Mouse (Mus musculus): ENCODE data around the gene Snx21. TPM values are rescaled to one million over a fixed set of nuclear protein-coding genes. Genes with fewer than 3 reads are reported as not detected.
A peak's percentile ranks its signal among the peaks of the same experiment; 100 is the strongest.

Snx21 gene
- polyA plus RNA-seq, 1 experiment, result 52.0 TPM

- TF ChIP-seq CTCF (IDR thresholded peaks at IDR 0.05; ENCODE audit: insufficient read depth, low read length), result no peak
- no peak for TF ChIP-seq POLR2A (IDR thresholded peaks at IDR 0.05; ENCODE audit: borderline replicate concordance, extremely low read depth, low read depth, low read length)
- H3K4me3 ChIP-seq (replicated peaks; ENCODE audit: extremely low read depth, low read depth, low read length), result no peak overlapping the region
- H3K4me1 ChIP-seq (ENCODE audit: control insufficient read depth, insufficient read depth, low read length), result peaks cover 9% of the 10 kb centered on the region
- 86% methylated on average over 10 of the region's 10 CpGs for WGBS
- DNase-seq, result no peak
Observed at GRCm38 (mm10) chr2:164831029-164831428, 45.4 kb downstream of the Snx21 start.

- DNase-seq, result no peak
- no peak for TF ChIP-seq CTCF (IDR thresholded peaks at IDR 0.05; ENCODE audit: insufficient read depth, low read length)
- TF ChIP-seq POLR2A (IDR thresholded peaks at IDR 0.05; ENCODE audit: borderline replicate concordance, extremely low read depth, low read depth, low read length), result no peak; the same call in 1 of the 2 replicates
- peak overlapping the region; percentile 75 for H3K4me3 ChIP-seq (replicated peaks; ENCODE audit: extremely low read depth, low read depth, low read length)
- WGBS, result 56% methylated on average over 16 of the region's 16 CpGs
- peaks cover 9% of the 10 kb centered on the region for H3K4me1 ChIP-seq (ENCODE audit: control insufficient read depth, insufficient read depth, low read length)
Observed at GRCm38 (mm10) chr2:164832032-164832747, 46.6 kb downstream of the Snx21 start.

GRCm38 (mm10) chr2:164832748-164833301 is 47.2 kb downstream of the Snx21 start, which contains the start of gene Ctsa:
Gene Ctsa (plus strand): TSS chr2:164832873.
- Histone ChIP-seq H3K4me3 (replicated peaks; ENCODE audit: extremely low read depth, low read depth, low read length) (peak within 1 kb of the TSS; percentile 75), H3K4me1 (ENCODE audit: control insufficient read depth, insufficient read depth, low read length) (peaks cover 9% of the 10 kb centered on the region)
- 1% methylated on average over 35 of the region's 35 CpGs for WGBS
- TF ChIP-seq CTCF (IDR thresholded peaks at IDR 0.05; ENCODE audit: insufficient read depth, low read length) (peak; percentile 53), POLR2A (IDR thresholded peaks at IDR 0.05; ENCODE audit: borderline replicate concordance, extremely low read depth, low read depth, low read length) (0 out of 2 replicates have a peak, but pooled peaks have one; percentile 5)
- peak; percentile 75 for DNase-seq

GRCm38 (mm10) chr2:164833314-164833959 is 47.8 kb downstream of the Snx21 start, which contains the start of gene Neurl2:
Gene Neurl2 (minus strand): TSS chr2:164833456.
- Histone ChIP-seq H3K4me1 (ENCODE audit: control insufficient read depth, insufficient read depth, low read length) (peaks cover 9% of the 10 kb centered on the region), H3K4me3 (replicated peaks; ENCODE audit: extremely low read depth, low read depth, low read length) (peak within 1 kb of the TSS; percentile 75)
- DNase-seq, result peak; percentile 91
- TF ChIP-seq POLR2A (IDR thresholded peaks at IDR 0.05; ENCODE audit: borderline replicate concordance, extremely low read depth, low read depth, low read length), result peak; percentile 83; the same call in 1 of the 2 replicates
- no peak for TF ChIP-seq CTCF (IDR thresholded peaks at IDR 0.05; ENCODE audit: insufficient read depth, low read length)
- under 1% methylated on average over 31 of the region's 31 CpGs for whole genome bisulfite sequencing

GRCm38 (mm10) chr2:164834531-164834930 is 48.9 kb downstream of the Snx21 start:
- H3K4me3 ChIP-seq (replicated peaks; ENCODE audit: extremely low read depth, low read depth, low read length), result peak overlapping the region; percentile 75
- WGBS, result 25% methylated on average over 8 of the region's 8 CpGs
- no peak for DNase-seq
- no peak for TF ChIP-seq CTCF (IDR thresholded peaks at IDR 0.05; ENCODE audit: insufficient read depth, low read length)
- 0 out of 2 replicates have a peak, but pooled peaks have one; percentile 5 for TF ChIP-seq POLR2A (IDR thresholded peaks at IDR 0.05; ENCODE audit: borderline replicate concordance, extremely low read depth, low read depth, low read length)
- H3K4me1 ChIP-seq (ENCODE audit: control insufficient read depth, insufficient read depth, low read length), result peaks cover 9% of the 10 kb centered on the region

- DNase-seq, result no peak
- H3K4me3 ChIP-seq (replicated peaks; ENCODE audit: extremely low read depth, low read depth, low read length), result no peak overlapping the region
- H3K4me1 ChIP-seq (ENCODE audit: control insufficient read depth, insufficient read depth, low read length), result peaks cover 9% of the 10 kb centered on the region
- peak; percentile 17; the same call in 1 of the 2 replicates for TF ChIP-seq POLR2A (IDR thresholded peaks at IDR 0.05; ENCODE audit: borderline replicate concordance, extremely low read depth, low read depth, low read length)
- no peak for TF ChIP-seq CTCF (IDR thresholded peaks at IDR 0.05; ENCODE audit: insufficient read depth, low read length)
- 73% methylated on average over 4 of the region's 4 CpGs for WGBS
Observed at GRCm38 (mm10) chr2:164835164-164835563, 49.5 kb downstream of the Snx21 start.

Other genes starting within 250 kb of the Snx21 start
- gene Wfdc2, start 223.4 kb upstream of the Snx21 start, polyA plus RNA-seq (2012; rRNA removed), result 1,286 and 1,630 TPM in 2 replicates
- not detected in 2 replicates for gene Spint3, start 212.4 kb upstream of the Snx21 start, polyA plus RNA-seq (2012; rRNA removed)
- gene Wfdc6a, start 200.4 kb upstream of the Snx21 start, polyA plus RNA-seq (2012; rRNA removed), result 2.3 and 2.4 TPM in 2 replicates
- gene Eppin, start 192.2 kb upstream of the Snx21 start, polyA plus RNA-seq (2012; rRNA removed), result 0.27 and 0.65 TPM in 2 replicates
- 1.3 and 1.9 TPM in 2 replicates for gene Wfdc6b, start 172.3 kb upstream of the Snx21 start, polyA plus RNA-seq (2012; rRNA removed)
- 5.3 and 8.5 TPM in 2 replicates for gene Wfdc8, start 172.2 kb upstream of the Snx21 start, polyA plus RNA-seq (2012; rRNA removed)
- 0.97 and 1.9 TPM in 2 replicates for gene Wfdc16, start 147.0 kb upstream of the Snx21 start, polyA plus RNA-seq (2012; rRNA removed)
- gene Wfdc10, start 129.8 kb upstream of the Snx21 start, polyA plus RNA-seq (2012; rRNA removed), result 7.9 and 10.9 TPM in 2 replicates
- not detected in 2 replicates for gene Wfdc9, start 129.2 kb upstream of the Snx21 start, polyA plus RNA-seq (2012; rRNA removed)
- gene Wfdc11, start 111.7 kb upstream of the Snx21 start, polyA plus RNA-seq (2012; rRNA removed), result not detected in 2 replicates
- 0.98 and 1.3 TPM in 2 replicates for gene Wfdc13, start 100.7 kb upstream of the Snx21 start, polyA plus RNA-seq (2012; rRNA removed)
- not detected in 2 replicates for gene Spint4, start 87.3 kb upstream of the Snx21 start, polyA plus RNA-seq (2012; rRNA removed)
- not detected in 2 replicates for gene Spint5, start 70.5 kb upstream of the Snx21 start, polyA plus RNA-seq (2012; rRNA removed)
- gene Wfdc3, start 39.9 kb upstream of the Snx21 start, polyA plus RNA-seq (2012; rRNA removed), result 1.3 and 2.3 TPM in 2 replicates
- gene Dnttip1, start 39.8 kb upstream of the Snx21 start, polyA plus RNA-seq (2012; rRNA removed), result 25.5 and 63.1 TPM in 2 replicates
- 6.2 and 9.7 TPM in 2 replicates for gene Ube2c, start 15.9 kb upstream of the Snx21 start, polyA plus RNA-seq (2012; rRNA removed)
- gene Tnnc2, start 5.9 kb upstream of the Snx21 start, polyA plus RNA-seq (2012; rRNA removed), result 237 TPM in 1 of 2 replicates, not detected in the other
- gene Acot8, start 19.1 kb downstream of the Snx21 start, polyA plus RNA-seq (2012; rRNA removed), result 35.7 and 38.6 TPM in 2 replicates
- 3.1 and 3.8 TPM in 2 replicates for gene Zswim3, start 19.3 kb downstream of the Snx21 start, polyA plus RNA-seq (2012; rRNA removed)
- gene Zswim1, start 36.9 kb downstream of the Snx21 start, polyA plus RNA-seq (2012; rRNA removed), result 9.8 and 10.3 TPM in 2 replicates
- 0.54 and 1.1 TPM in 2 replicates for gene Spata25, start 42.7 kb downstream of the Snx21 start, polyA plus RNA-seq (2012; rRNA removed)
- 289 and 294 TPM in 2 replicates for gene Ctsa, start 47.0 kb downstream of the Snx21 start, polyA plus RNA-seq (2012; rRNA removed)
- 14.8 and 17.9 TPM in 2 replicates for gene Neurl2, start 47.6 kb downstream of the Snx21 start, polyA plus RNA-seq (2012; rRNA removed)
- 873 and 1,096 TPM in 2 replicates for gene Pltp, start 71.9 kb downstream of the Snx21 start, polyA plus RNA-seq (2012; rRNA removed)
- 42.9 and 44.3 TPM in 2 replicates for gene Pcif1, start 93.5 kb downstream of the Snx21 start, polyA plus RNA-seq (2012; rRNA removed)
- 33.2 and 34.9 TPM in 2 replicates for gene Zfp335, start 125.9 kb downstream of the Snx21 start, polyA plus RNA-seq (2012; rRNA removed)
- gene Mmp9, start 155.0 kb downstream of the Snx21 start, polyA plus RNA-seq (2012; rRNA removed), result 12.4 and 13.4 TPM in 2 replicates
- 3.6 and 3.9 TPM in 2 replicates for gene Slc12a5, start 175.0 kb downstream of the Snx21 start, polyA plus RNA-seq (2012; rRNA removed)
- gene Ncoa5, start 249.0 kb downstream of the Snx21 start, polyA plus RNA-seq (2012; rRNA removed), result 27.7 and 29.1 TPM in 2 replicates